Mouse (Mus musculus): Measurements from ENCODE around the gene 1700037C18Rik. TPM values are rescaled to one million over a fixed set of nuclear protein-coding genes. Genes with fewer than 3 reads are reported as not detected.

Gene 1700037C18Rik
- total RNA-seq (2021), result 1 to 10 TPM; 1.3 to 2.7 TPM
- long read RNA-seq, experiment 1, partial matches to known transcripts, result 0 of 2 reads
- long read RNA-seq, experiment 1, other reads (novel, unspliced or antisense), result 2 of 2 reads
- long read RNA-seq, experiment 2, partial matches to known transcripts, result 0 of 1 reads
- long read RNA-seq, experiment 2, other reads (novel, unspliced or antisense), result 0 of 1 reads

DNA sequence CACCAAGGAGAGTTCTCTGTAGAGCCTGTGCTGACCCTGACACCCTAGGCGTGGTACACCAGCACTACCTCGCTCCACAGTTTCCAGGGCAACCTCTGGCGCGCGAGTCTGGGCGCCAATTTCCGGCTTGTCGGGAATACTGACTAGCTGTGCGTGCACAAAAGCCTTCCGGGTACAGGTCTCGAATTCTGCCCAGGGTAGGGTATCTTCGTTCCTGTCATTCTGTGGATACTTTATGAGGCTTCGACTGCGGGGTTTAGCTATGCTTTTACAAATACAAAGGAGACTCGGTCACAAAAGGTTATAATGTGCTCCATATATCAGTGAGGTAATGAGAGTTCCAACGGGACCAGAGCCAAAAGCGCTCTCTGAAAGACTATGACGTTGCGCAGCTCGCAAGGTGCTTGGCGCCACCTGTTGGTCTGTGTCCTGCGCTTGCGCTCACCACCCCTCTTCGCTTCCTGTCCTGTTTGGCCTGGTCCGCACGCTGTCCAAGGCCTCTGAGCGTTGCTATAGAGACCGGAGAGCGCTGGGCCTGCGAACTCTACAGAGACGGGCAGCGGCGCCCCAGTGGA is at the start of gene 1700037C18Rik, which contains the start of gene Cluap1:
1700037C18Rik (minus strand) TSS at position 153 of the 575 bp plus-strand sequence.
Cluap1 (plus strand) TSS at position 265 of the 575 bp plus-strand sequence.
- peak; percentile 87 for DNase-seq

- peak; percentile 39 for DNase-seq
These were observed 47.9 kb upstream of the 1700037C18Rik start for GRCm38 (mm10) chr16:3956369-3956768.

- no peak for DNase-seq
These were observed 42.7 kb upstream of the 1700037C18Rik start for GRCm38 (mm10) chr16:3951141-3951540.

DNA sequence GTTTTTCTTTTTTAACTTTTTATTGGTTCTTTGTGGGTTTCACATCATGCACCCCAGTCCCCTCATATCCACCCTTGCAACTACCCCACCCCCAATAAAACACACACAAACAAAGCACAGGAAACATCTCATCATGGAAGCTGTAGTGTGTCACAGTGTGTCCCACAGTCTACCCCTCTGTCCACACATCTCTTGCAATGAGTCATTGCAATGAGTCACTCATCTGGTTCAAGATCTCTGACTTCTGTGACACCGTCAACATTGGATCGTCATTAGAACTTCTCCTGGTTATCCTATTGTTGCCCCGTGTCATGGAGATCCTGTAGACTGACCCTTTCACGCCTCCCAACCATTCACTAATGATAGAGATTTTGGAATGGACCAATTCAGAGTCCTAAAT is 26.2 kb upstream of the 1700037C18Rik start:
- no peak for DNase-seq

DNA sequence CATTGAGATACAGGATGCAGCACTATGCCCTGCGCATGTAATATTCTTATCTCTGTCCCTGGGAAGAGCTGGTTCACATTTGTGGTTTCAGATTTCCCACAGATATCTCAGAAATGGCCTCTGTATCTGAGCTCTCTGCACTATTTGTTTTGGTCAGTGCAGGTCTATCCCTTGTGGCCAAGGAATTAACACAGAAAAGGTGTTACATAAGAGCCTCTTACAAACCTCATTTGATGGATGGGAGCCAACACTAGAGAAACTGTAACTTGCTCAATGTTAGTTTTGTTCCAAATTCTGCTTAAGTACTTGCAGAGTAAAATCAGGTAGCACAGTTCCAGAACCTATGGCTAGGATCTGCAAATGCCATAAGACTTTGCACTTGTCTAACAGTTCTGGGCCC is 25.6 kb upstream of the 1700037C18Rik start:
- DNase-seq, result no peak

DNA sequence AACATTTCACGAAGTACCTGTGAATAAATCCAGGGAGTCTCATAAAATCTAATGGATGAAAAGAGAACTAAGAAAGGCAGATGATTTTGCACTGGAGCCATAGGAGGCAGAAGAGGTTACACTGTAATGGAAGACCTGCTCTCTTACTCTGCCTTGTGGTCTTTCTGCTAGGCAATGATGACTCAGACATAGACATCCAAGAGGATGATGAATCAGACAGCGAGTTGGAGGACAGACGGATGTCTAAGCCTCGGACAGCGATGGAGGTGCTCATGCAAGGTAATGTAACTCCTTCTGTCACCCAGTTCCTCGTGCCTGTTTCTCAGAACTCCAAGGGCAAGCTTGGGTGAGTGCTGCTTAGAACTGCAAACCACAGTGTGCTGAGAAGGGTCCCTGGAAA is 25.0 kb upstream of the 1700037C18Rik start:
- DNase-seq, result no peak

- DNase-seq, result no peak
These were observed 20.7 kb upstream of the 1700037C18Rik start for GRCm38 (mm10) chr16:3929151-3929550.

GRCm38 (mm10) chr16:3928582-3928981 is 20.1 kb upstream of the 1700037C18Rik start:
- no peak for DNase-seq

DNA sequence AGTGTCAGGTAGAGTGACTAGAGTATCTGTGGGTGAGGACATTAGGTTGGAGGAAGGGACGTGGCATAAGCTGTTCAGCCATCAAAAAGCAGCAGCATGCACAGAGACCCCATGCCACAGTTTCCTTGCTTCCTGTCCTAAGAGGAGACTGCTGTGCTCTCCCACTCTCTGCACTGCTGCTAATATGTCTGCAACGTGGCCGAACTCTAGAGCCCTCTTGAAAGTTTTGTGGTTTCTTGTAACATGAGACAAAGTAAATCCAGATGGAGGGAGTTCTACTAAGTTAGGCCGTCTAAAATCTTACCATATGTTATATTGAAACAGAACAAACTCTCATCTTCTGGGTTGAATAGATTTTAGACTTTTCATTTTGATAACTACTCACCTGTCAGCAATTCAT is 15.5 kb upstream of the 1700037C18Rik start:
- no peak for DNase-seq

- no peak for DNase-seq
These were observed 15.0 kb upstream of the 1700037C18Rik start for GRCm38 (mm10) chr16:3923515-3923914.

- DNase-seq, result no peak
These were observed 12.3 kb upstream of the 1700037C18Rik start for GRCm38 (mm10) chr16:3920756-3921155.

- no peak for DNase-seq
These were observed 629 bp upstream of the 1700037C18Rik start for GRCm38 (mm10) chr16:3909118-3909517.

DNA sequence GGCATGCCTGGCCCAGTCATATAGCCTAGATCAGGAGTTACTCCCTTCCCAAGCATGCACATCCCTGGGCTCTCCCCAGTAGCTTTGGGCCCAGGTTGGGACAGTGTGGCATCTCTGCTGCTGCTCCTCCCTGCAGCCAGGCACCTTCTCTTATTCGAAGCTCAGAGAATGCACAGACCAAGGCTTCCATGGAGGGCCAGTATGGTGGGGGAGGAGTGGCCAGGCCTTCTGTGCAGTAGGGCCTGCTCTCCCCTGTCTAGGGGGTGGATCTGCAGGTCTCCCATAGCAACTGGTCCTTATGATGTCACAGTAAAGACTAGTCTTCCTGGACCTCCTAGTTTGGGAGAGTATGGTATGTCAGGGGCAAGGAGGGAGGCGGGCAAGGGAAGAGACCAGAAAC is 1.0 kb downstream of the 1700037C18Rik start:
- DNase-seq, result no peak

- DNase-seq, result no peak
These were observed 11.9 kb downstream of the 1700037C18Rik start for GRCm38 (mm10) chr16:3896553-3896952.

DNA sequence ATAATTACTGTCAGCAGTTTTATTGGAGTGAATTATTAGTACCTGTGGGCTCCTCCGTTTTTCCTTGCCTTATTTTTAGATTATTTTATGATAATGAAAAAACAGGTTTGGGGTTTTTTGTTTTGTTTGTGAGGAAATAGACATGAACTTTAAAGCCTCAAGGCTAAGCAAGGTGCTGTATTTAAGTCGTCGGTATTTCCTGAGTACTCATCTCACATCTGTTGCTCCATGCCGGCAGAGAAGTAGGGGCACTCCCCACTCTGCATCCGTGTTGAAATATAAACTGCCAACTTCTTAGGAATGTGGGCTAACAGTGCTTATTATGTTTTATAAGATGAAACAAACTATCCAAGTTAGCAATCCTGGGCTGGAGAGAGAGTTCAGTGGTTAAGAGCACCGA is 12.4 kb downstream of the 1700037C18Rik start:
- DNase-seq, result no peak

GRCm38 (mm10) chr16:3895173-3895792 is 13.2 kb downstream of the 1700037C18Rik start:
- DNase-seq, result no peak

DNA sequence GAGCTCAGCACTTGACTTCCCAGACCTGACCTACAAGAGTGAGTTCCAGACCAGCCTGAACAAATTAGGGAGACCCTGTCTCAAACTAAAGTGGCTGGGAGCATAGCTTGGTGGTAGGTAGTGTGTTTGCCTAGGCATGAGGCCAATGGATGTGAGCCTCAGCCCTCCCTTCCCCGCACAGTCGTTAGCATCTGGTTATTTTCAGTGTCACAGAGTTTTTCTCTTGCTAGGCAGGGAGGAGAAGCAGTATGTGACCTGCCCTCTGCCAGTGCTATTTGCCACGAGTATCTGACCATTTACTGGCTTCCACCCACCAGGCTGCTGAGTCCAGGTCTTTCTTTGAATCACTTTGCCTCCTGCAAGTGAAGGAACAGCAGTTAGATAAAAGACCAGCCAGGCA is 14.8 kb downstream of the 1700037C18Rik start:
- DNase-seq, result no peak

DNA sequence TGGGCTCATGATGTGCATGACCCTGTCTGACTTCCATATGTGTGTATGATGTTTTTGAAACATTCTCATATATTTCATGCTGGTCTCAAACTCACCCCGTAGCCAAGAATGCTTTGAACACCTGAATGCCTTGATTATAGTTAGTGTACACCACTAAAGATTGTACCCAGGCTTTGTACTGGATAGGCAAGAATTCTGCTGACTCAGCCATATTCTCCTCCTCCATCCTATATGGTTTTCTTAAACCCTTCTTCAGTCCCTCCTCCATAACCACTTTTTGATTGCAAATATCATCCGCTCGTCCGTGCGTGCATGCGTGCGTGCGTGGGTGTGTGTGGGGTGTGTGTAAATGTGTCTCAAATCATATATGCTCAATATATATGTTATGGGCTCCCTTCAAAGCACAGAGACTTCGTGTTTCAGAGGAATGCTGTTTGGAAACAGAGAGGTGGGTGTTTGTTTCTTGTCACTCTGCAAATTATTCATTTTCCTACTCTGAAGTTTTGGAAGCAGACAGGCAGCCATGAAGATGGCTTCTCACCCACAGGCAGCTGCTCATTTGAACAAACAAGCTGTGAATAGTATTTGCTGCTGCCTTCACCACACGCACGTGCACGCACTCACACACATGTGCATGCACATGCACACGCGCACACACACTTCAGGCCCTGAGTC is 16.7 kb downstream of the 1700037C18Rik start:
- DNase-seq, result no peak

DNA sequence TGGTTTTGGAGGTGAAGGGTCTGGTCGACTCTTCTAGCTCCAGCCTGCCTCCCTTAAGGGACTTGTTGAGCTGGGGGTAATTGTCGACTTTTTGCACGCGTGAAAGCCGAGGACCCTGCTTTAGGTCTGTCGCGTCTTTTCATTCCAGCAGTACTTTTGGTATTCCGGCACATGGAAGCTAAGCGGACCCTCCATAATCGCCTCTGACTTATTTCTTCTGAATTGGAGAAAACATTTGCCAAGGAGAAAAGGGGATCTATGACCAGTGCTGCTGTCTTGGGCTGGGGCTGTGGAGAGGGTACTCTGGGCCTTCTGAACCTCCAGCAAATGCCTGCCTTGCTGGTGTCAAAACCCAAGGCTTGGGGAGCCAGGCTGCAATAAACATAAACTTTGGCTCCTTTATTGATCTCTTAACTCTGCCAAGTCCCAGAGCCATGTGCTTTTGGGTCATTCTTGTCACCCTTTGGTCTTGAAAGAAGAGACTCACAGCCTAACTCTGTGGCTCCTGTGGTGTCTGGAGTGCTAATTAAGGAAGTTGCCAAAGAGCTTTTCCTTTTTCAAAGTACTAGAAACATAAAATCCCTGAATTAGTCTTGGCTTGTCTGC is 23.3 kb downstream of the 1700037C18Rik start:
- no peak for DNase-seq

DNA sequence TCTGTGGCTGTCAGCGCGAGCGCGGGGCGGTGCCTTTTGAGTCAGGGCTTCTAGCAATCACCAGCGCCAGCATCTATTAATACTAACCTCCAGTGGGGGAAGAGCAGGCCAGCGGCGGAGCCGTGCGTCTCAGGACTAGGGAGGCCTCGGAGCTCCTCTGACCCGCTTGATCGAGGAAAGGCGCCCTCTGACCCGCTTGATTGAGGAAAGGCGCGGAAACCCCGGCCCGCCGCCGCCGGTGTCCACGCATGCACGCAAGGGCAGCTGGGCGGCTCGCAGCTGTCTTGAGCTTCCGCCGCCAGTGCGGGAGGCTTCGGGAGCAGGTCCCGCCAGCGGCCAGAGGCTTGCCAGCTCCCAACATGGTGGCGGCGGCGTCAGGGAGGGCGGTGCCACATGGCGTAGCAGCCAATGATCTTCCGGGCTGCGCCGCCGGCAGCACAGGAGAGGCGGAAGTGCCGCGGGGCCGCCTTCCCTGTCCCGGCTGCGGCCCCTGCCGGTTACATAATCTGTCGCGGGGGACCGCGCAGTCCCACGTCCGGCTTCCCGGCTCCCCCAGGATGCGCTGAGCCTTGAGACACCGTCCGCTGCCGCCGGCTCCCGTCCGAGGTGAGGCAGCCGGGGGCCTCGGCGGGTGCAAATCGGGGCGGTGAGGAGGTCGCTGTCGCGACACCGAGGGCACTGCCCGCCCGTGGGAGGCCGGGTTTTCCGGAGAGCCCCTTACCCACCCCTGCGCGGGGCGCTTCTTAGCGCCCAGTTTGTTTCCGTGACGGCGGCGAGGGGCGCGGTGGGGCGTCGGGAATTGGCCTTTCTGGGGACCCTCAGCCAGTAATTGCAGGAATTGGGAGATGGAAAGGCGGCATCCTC is 24.1 kb downstream of the 1700037C18Rik start, which contains the start of the genes Zfp597 and Gm20695:
Zfp597 (minus strand) TSS at position 361 of the 864 bp plus-strand sequence.
Gm20695 (plus strand) TSS at position 448 of the 864 bp plus-strand sequence.
- peak; percentile 95 for DNase-seq

DNA sequence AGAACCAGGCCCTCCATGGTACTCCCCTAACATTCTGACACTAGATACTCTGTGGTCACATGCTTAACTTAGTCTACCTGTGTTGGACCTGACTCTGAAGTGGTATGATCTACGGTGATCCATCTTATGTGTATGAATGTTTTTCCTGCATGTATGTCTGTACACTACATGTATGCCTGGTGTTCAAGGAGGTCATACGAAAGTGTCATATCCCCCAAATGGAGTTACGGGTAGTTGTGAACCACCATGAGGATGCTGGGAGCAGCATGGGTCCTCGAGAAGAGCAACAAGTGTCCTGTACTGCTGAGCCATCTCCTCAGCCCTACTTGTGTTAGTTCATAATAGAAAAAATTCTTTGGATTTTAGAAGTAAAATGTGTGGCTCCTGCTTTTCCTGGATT is 32.1 kb downstream of the 1700037C18Rik start:
- DNase-seq, result no peak

All from gastrocnemius, postnatal 10 days (tissue).